Mouse (Mus musculus) heart, embryonic 15.5 days (tissue): ENCODE measurements around the gene Ctnna3. TPM values are rescaled to one million over a fixed set of nuclear protein-coding genes. Genes with fewer than 3 reads are reported as not detected.

ENCODE experiments used
- ATAC-seq: fragments of 200-750 bp; cut with Nextera tagmentation; replicated peaks from 2 replicates; pipeline ENCODE4 v1.8.0; 2017; ENCODE audit warnings: low read depth, moderate TSS enrichment; ENCODE audit not compliant: insufficient number of reproducible peaks, insufficient read depth, low FRiP score
- H3K27ac ChIP-seq: fragments of 300-500 bp; sonication (generic); 2 replicates; pipeline ENCODE4 v1.5.1; 2015; ENCODE audit warnings: mild to moderate bottlenecking, inconsistent platforms
- H3K27me3 ChIP-seq: fragments of 300-500 bp; sonication (generic); 2 replicates; pipeline ENCODE4 v1.6.1; 2015; ENCODE audit warnings: inconsistent platforms
- H3K36me3 ChIP-seq: fragments of 300-500 bp; sonication (generic); 2 replicates; pipeline ENCODE4 v1.6.1; 2015; ENCODE audit warnings: mild to moderate bottlenecking, inconsistent platforms
- H3K4me1 ChIP-seq: fragments of 300-500 bp; sonication (generic); replicated peaks from 2 replicates; pipeline ENCODE4 v1.6.1; 2015; ENCODE audit warnings: inconsistent platforms
- H3K4me2 ChIP-seq: fragments of 300-500 bp; sonication (generic); 2 replicates; pipeline ENCODE4 v1.6.1; 2015; ENCODE audit warnings: inconsistent platforms, mild to moderate bottlenecking, moderate library complexity
- H3K4me3 ChIP-seq: fragments of 300-500 bp; sonication (generic); 2 replicates; pipeline ENCODE4 v1.5.1; 2015; ENCODE audit warnings: mild to moderate bottlenecking, inconsistent platforms
- H3K9ac ChIP-seq: fragments of 300-500 bp; sonication (generic); 2 replicates; pipeline ENCODE4 v1.6.1; 2015; ENCODE audit warnings: mild to moderate bottlenecking, inconsistent platforms
- H3K9me3 ChIP-seq: fragments of 300-500 bp; sonication (generic); replicated peaks from 2 replicates; pipeline ENCODE4 v1.6.1; 2016; ENCODE audit warnings: inconsistent platforms
- WGBS: fragments of 180-500 bp; shearing (Covaris S2); methylation state at CpG from one replicate; pipeline ENCODE4 v1.1.7; 2015; ENCODE audit warnings: mixed read lengths; 5-methylcytosine and 5-hydroxymethylcytosine counted together
- polyA plus RNA-seq: library from polyadenylated mRNA; unstranded; fragments of >200 nt; fragmentation: Nextera tagmentation; extraction: Ambion mirVana; gene quantifications from 2 replicates; pipeline ENCODE4 v1.2.1, GENCODE M21; 2015

The Ctnna3 gene
- polyA plus RNA-seq, 1 experiment from 2014 or later: 27.8 TPM

DNA sequence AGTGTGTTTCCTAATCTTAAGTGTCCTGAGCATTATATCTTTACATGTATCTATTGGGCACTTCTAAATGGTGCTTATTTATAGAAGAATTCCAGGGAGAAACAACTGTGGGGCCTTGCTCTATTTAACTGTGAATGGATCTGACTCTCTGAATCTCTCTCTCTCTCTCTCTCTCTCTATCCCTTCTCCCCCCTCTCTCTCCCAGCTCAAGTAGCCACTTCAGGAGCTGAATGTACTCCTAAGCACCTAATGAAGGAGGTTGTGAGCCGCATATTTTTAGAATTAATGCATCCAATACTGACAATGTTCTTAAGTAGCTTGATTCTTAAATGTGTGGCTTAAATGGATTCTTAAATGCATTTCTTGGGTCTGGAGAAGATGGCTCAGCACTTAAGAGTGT lies 521.6 kb downstream of the Ctnna3 start:
- no peak overlapping the region for H3K4me2 ChIP-seq
- H3K27me3 ChIP-seq: no peaks in the 10 kb centered on the region
- H3K27ac ChIP-seq: no peak overlapping the region
- no peaks in the 10 kb centered on the region for H3K9me3 ChIP-seq
- no peaks in the 10 kb centered on the region for H3K36me3 ChIP-seq
- H3K4me1 ChIP-seq: peaks cover 24% of the 10 kb centered on the region
- WGBS: 63% methylated on average over 1 of the region's 1 CpGs
- no peak overlapping the region for H3K4me3 ChIP-seq
- ATAC-seq: no peak
- H3K9ac ChIP-seq: no peak overlapping the region

DNA sequence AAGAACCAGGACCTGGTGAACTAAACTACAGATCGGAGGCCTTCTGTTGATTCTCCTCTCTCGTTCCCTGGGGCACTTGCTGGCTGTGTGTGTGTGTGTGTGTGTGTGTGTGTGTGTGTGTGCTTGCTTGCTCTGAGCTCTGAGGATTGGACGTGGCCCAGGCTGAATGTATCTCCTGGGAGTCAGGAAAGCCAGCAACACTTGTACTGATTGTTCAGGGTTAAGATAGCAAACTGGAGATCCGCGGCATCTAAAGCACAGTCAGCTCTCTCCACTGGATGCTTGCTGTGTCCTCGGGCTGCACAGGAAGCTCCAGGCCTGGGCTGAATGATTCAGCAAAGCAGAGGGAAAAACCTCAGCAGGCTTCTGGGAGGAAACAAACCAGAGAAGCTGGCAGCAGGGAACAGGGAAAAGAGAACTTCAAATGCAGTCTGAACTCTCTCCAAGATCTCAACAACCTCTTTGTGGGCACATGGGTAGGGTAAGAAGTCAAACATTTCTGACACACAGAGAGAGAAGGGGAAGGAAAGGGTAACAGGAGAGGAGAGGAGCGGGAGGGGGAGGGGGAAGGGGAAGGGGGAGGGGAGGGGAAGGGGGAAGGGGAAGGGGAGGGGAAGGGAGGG lies 524.5 kb downstream of the Ctnna3 start:
- Histone ChIP-seq H3K27ac (peak overlapping the region; percentile 51), H3K27me3 (no peaks in the 10 kb centered on the region), H3K9ac (no peak overlapping the region), H3K36me3 (no peaks in the 10 kb centered on the region), H3K4me3 (no peak overlapping the region), H3K4me1 (peaks cover 24% of the 10 kb centered on the region), H3K9me3 (no peaks in the 10 kb centered on the region), H3K4me2 (no peak overlapping the region)
- 7% methylated on average over 6 of the region's 7 CpGs for WGBS
- peak; percentile 66; the same call in 1 of the 2 replicates for ATAC-seq

DNA sequence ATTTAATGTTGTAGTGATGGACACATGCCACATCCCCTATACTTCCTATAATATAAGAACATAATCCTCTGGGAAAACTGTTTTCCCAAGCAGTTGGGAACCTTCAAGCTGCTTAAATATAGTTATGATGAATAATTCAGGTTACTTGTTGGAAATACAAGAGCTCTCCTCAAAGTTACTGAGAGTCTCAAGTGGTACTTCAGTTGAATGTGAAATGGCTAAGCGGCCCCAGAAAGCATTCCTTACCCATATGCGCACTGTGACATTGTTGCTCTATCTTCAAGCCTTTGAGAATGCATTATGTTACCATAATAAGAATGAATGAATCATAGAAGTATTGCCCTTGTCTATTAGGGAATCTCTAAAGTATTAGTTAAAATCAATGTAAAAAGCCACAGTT lies 542.4 kb downstream of the Ctnna3 start:
- H3K36me3 ChIP-seq: no peaks in the 10 kb centered on the region
- H3K27ac ChIP-seq: no peak overlapping the region
- no peaks in the 10 kb centered on the region for H3K9me3 ChIP-seq
- H3K4me1 ChIP-seq: no peaks in the 10 kb centered on the region
- H3K27me3 ChIP-seq: no peaks in the 10 kb centered on the region
- no peak overlapping the region for H3K4me2 ChIP-seq
- no peak for ATAC-seq
- no peak overlapping the region for H3K4me3 ChIP-seq
- no peak overlapping the region for H3K9ac ChIP-seq
- WGBS: 66% methylated on average over 2 of the region's 2 CpGs

- Histone ChIP-seq H3K9ac (no peak overlapping the region), H3K4me1 (peaks cover 7% of the 10 kb centered on the region), H3K27me3 (no peaks in the 10 kb centered on the region), H3K36me3 (no peaks in the 10 kb centered on the region), H3K4me3 (0 out of 2 replicates have a peak overlapping the region, but pooled peaks have one; percentile 15), H3K27ac (peak overlapping the region; percentile 32; the same call in 1 of the 2 replicates), H3K9me3 (no peaks in the 10 kb centered on the region), H3K4me2 (peak overlapping the region; percentile 44)
- ATAC-seq: no peak
- WGBS: 28% methylated on average over 11 of the region's 11 CpGs
Measured at GRCm38 (mm10) chr10:63978101-63978500, 548.2 kb downstream of the Ctnna3 start.

DNA sequence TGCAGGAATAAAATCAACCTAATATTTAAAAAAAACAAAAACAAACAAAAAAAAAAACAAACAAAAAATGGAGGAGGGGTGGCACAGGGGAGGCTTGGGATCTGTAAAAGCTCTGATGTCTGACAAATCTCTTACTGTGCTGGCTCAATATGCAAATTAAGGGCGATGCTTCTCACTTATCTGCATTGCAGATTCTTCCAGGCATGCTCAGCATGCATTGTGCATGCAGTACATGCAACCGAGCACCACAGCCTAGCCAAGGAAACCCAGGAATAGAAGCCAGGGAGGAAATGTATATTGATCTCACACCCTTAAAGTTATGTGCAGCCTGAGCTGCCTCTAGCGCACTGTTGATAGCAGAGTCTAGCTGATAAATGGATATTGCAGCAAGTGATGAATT lies 548.6 kb downstream of the Ctnna3 start:
- peak overlapping the region; percentile 44; the same call in 1 of the 2 replicates for H3K4me2 ChIP-seq
- peaks cover 7% of the 10 kb centered on the region for H3K4me1 ChIP-seq
- H3K9me3 ChIP-seq: no peaks in the 10 kb centered on the region
- H3K4me3 ChIP-seq: no peak overlapping the region
- no peaks in the 10 kb centered on the region for H3K27me3 ChIP-seq
- no peak overlapping the region for H3K27ac ChIP-seq
- H3K36me3 ChIP-seq: no peaks in the 10 kb centered on the region
- WGBS: 27% methylated on average over 3 of the region's 3 CpGs
- no peak for ATAC-seq
- H3K9ac ChIP-seq: no peak overlapping the region

GRCm38 (mm10) chr10:63978969-63979368 lies 549.1 kb downstream of the Ctnna3 start:
- ATAC-seq: no peak
- H3K9ac ChIP-seq: no peak overlapping the region
- no peaks in the 10 kb centered on the region for H3K27me3 ChIP-seq
- 67% methylated on average over 5 of the region's 5 CpGs for WGBS
- H3K4me2 ChIP-seq: no peak overlapping the region
- peaks cover 7% of the 10 kb centered on the region for H3K4me1 ChIP-seq
- no peaks in the 10 kb centered on the region for H3K36me3 ChIP-seq
- no peaks in the 10 kb centered on the region for H3K9me3 ChIP-seq
- H3K4me3 ChIP-seq: no peak overlapping the region
- H3K27ac ChIP-seq: no peak overlapping the region

- no peak overlapping the region for H3K4me2 ChIP-seq
- H3K4me1 ChIP-seq: peaks cover 7% of the 10 kb centered on the region
- H3K9me3 ChIP-seq: no peaks in the 10 kb centered on the region
- ATAC-seq: no peak
- H3K27ac ChIP-seq: no peak overlapping the region
- no peak overlapping the region for H3K4me3 ChIP-seq
- H3K9ac ChIP-seq: no peak overlapping the region
- 85% methylated on average over 2 of the region's 2 CpGs for WGBS
- no peaks in the 10 kb centered on the region for H3K36me3 ChIP-seq
- H3K27me3 ChIP-seq: no peaks in the 10 kb centered on the region
Measured at GRCm38 (mm10) chr10:63979410-63979809, 549.5 kb downstream of the Ctnna3 start.

- Histone ChIP-seq H3K27me3 (no peaks in the 10 kb centered on the region), H3K36me3 (no peaks in the 10 kb centered on the region), H3K9ac (no peak overlapping the region), H3K9me3 (no peaks in the 10 kb centered on the region), H3K27ac (no peak overlapping the region), H3K4me2 (no peak overlapping the region), H3K4me3 (no peak overlapping the region), H3K4me1 (no peaks in the 10 kb centered on the region)
- ATAC-seq: no peak
- 76% methylated on average over 4 of the region's 4 CpGs for WGBS
Measured at GRCm38 (mm10) chr10:63985576-63985975, 555.7 kb downstream of the Ctnna3 start.

- H3K4me3 ChIP-seq: no peak overlapping the region
- no peak overlapping the region for H3K9ac ChIP-seq
- H3K27me3 ChIP-seq: no peaks in the 10 kb centered on the region
- H3K4me1 ChIP-seq: no peaks in the 10 kb centered on the region
- no peak for ATAC-seq
- no peaks in the 10 kb centered on the region for H3K9me3 ChIP-seq
- H3K27ac ChIP-seq: no peak overlapping the region
- no peak overlapping the region for H3K4me2 ChIP-seq
- H3K36me3 ChIP-seq: no peaks in the 10 kb centered on the region
- 80% methylated on average over 5 of the region's 5 CpGs for WGBS
Measured at GRCm38 (mm10) chr10:63994251-63994650, 564.4 kb downstream of the Ctnna3 start.

GRCm38 (mm10) chr10:64001531-64001930 lies 571.6 kb downstream of the Ctnna3 start:
- no peaks in the 10 kb centered on the region for H3K4me1 ChIP-seq
- no peaks in the 10 kb centered on the region for H3K36me3 ChIP-seq
- no peak overlapping the region for H3K9ac ChIP-seq
- H3K27ac ChIP-seq: no peak overlapping the region
- no peak for ATAC-seq
- H3K4me3 ChIP-seq: no peak overlapping the region
- no peaks in the 10 kb centered on the region for H3K27me3 ChIP-seq
- H3K4me2 ChIP-seq: no peak overlapping the region
- no peaks in the 10 kb centered on the region for H3K9me3 ChIP-seq
- WGBS: 67% methylated on average over 6 of the region's 6 CpGs

- H3K4me3 ChIP-seq: no peak overlapping the region
- H3K27me3 ChIP-seq: no peaks in the 10 kb centered on the region
- no peak overlapping the region for H3K9ac ChIP-seq
- H3K9me3 ChIP-seq: no peaks in the 10 kb centered on the region
- ATAC-seq: no peak
- H3K4me1 ChIP-seq: no peaks in the 10 kb centered on the region
- H3K27ac ChIP-seq: no peak overlapping the region
- H3K4me2 ChIP-seq: no peak overlapping the region
- WGBS: 76% methylated on average over 9 of the region's 9 CpGs
- no peaks in the 10 kb centered on the region for H3K36me3 ChIP-seq
Measured at GRCm38 (mm10) chr10:64001996-64002395, 572.1 kb downstream of the Ctnna3 start.

DNA sequence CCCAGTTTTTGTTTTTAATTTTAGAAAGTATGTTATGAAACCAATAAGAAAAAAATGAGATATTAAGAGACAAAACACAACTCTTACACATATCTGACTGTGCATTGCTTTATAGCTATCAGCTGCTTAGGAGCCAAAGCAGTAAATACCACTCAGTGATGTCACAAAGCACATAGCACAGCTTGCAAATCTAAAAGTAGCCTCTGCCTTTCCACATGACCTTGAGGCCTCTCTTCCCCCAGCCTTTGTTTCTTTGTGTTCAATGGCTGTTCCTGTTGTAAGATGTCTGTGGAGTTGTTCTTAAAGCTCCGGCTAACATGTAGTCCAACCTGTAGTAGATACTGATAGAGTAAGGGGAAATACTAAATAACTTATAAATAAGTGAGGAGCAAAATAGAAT lies 590.4 kb downstream of the Ctnna3 start:
- Histone ChIP-seq H3K4me1 (peaks cover 3% of the 10 kb centered on the region; the same call in 1 of the 2 replicates), H3K27ac (peak overlapping the region; percentile 54), H3K9me3 (no peaks in the 10 kb centered on the region), H3K9ac (no peak overlapping the region), H3K36me3 (no peaks in the 10 kb centered on the region), H3K27me3 (no peaks in the 10 kb centered on the region), H3K4me3 (no peak overlapping the region), H3K4me2 (no peak overlapping the region)
- ATAC-seq: no peak
- 56% methylated on average over 1 of the region's 1 CpGs for WGBS
